Mouse (Mus musculus) macrophage (primary cell): ENCODE data around the gene Dnajb1. TPM values are rescaled to one million over a fixed set of nuclear protein-coding genes. Genes with fewer than 3 reads are reported as not detected.

Experiments
- polyA plus RNA-seq: library from polyadenylated mRNA; stranded (reverse); fragments of 250-400 nt; gene quantifications from 3 replicates; pipeline ENCODE4 v1.2.4, GENCODE M21; 2018; ENCODE audit warnings: inconsistent platforms

Gene Dnajb1
- polyA plus RNA-seq, 1 experiment from 2014 or later, result 13.5 TPM

Other genes with a start within 250 kb of the Dnajb1 start
- not detected in 3 replicates for gene Clgn, start 218.3 kb upstream of the Dnajb1 start, polyA plus RNA-seq
- gene Scoc, start 149.8 kb upstream of the Dnajb1 start, polyA plus RNA-seq, result 44.9 to 115 TPM (median 73.0 TPM) in 3 replicates
- not detected in 3 replicates for gene Olfr370, start 72.4 kb upstream of the Dnajb1 start, polyA plus RNA-seq
- gene Ndufb7, start 41.5 kb upstream of the Dnajb1 start, polyA plus RNA-seq, result 83.2 to 159 TPM (median 130 TPM) in 3 replicates
- 128 to 166 TPM (median 160 TPM) in 3 replicates for gene Tecr, start 222 bp upstream of the Dnajb1 start, polyA plus RNA-seq
- gene Gipc1, start 44.5 kb downstream of the Dnajb1 start, polyA plus RNA-seq, result 61.6 to 92.5 TPM (median 64.4 TPM) in 3 replicates
- 0.59 to 8.8 TPM (median 1.3 TPM) in 3 replicates for gene Ptger1, start 58.5 kb downstream of the Dnajb1 start, polyA plus RNA-seq
- 76.4 to 110 TPM (median 109 TPM) in 3 replicates for gene Pkn1, start 91.0 kb downstream of the Dnajb1 start, polyA plus RNA-seq
- 12.5 to 63.9 TPM (median 26.0 TPM) in 3 replicates for gene Ddx39, start 107.0 kb downstream of the Dnajb1 start, polyA plus RNA-seq
- gene Adgre5, start 133.1 kb downstream of the Dnajb1 start, polyA plus RNA-seq, result 33.0 to 180 TPM (median 147 TPM) in 3 replicates